Mouse (Mus musculus) forebrain, embryonic 12.5 days (tissue): ENCODE measurements around the gene Gm17374. TPM values are rescaled to one million over a fixed set of nuclear protein-coding genes. Genes with fewer than 3 reads are reported as not detected.
"Not testable (repeated sequence)": the region's sequence is repeated elsewhere in the genome, so short reads cannot be mapped to it uniquely, and the experiment has no call there.

Source experiments
- ATAC-seq: fragments of 200-750 bp; cut with Nextera tagmentation; 2 replicates; pipeline ENCODE4 v1.8.0; 2017; ENCODE audit warnings: moderate TSS enrichment; ENCODE audit not compliant: low FRiP score
- H3K27ac ChIP-seq: fragments of 300-500 bp; sonication (generic); 2 replicates; pipeline ENCODE4 v1.5.1; 2016; ENCODE audit warnings: mild to moderate bottlenecking
- H3K27me3 ChIP-seq: fragments of 300-500 bp; sonication (generic); 2 replicates; pipeline ENCODE4 v1.6.1; 2016; ENCODE audit warnings: mild to moderate bottlenecking
- H3K36me3 ChIP-seq: fragments of 300-500 bp; sonication (generic); replicated peaks from 2 replicates; pipeline ENCODE4 v1.6.1; 2016; ENCODE audit warnings: mild to moderate bottlenecking
- H3K4me1 ChIP-seq: fragments of 300-500 bp; sonication (generic); 2 replicates; pipeline ENCODE4 v1.6.1; 2016
- H3K4me2 ChIP-seq: fragments of 300-500 bp; sonication (generic); 2 replicates; pipeline ENCODE4 v1.6.1; 2016; ENCODE audit warnings: mild to moderate bottlenecking, moderate library complexity
- H3K4me3 ChIP-seq: fragments of 300-500 bp; sonication (generic); replicated peaks from 2 replicates; pipeline ENCODE4 v1.5.1; 2016; ENCODE audit warnings: mild to moderate bottlenecking
- H3K9ac ChIP-seq: fragments of 300-500 bp; sonication (generic); 2 replicates; pipeline ENCODE4 v1.6.1; 2016; ENCODE audit warnings: mild to moderate bottlenecking
- H3K9me3 ChIP-seq: fragments of 300-500 bp; sonication (generic); 2 replicates; pipeline ENCODE4 v1.6.1; 2016
- WGBS: fragments of 180-500 bp; shearing (Covaris S2); methylation state at CpG from one replicate; pipeline ENCODE4 v1.1.7; 2016; 5-methylcytosine and 5-hydroxymethylcytosine counted together
- polyA plus RNA-seq: library from polyadenylated mRNA; unstranded; fragments of >200 nt; fragmentation: Nextera tagmentation; extraction: Ambion mirVana; gene quantifications from 2 replicates; pipeline ENCODE4 v1.2.1, GENCODE M21; 2016

Gene Gm17374
- not detected in 2 replicates for polyA plus RNA-seq

DNA sequence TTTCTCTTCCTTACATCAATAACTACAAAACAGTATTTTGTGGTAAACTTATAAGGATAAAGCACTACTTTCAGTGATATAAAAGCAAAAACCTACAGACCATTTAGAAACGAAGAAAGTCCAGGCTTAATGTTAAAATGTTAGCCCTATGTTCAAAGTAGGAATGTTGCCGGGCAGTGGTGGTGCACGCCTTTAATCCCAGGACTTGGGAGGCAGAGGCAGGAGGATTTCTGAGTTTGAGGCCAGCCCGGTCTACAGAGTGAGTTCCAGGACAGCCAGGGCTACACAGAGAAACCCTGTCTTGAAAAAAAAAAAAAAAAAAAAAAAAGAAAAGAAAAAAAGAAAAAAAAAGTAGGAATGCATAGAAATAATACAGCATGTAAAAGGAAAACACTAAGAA, at the start of gene Gm17374:
Gene Gm17374 (plus strand): TSS at position 301 of the 400 bp plus-strand sequence.
- 91% methylated on average over 4 of the region's 4 CpGs for WGBS

DNA sequence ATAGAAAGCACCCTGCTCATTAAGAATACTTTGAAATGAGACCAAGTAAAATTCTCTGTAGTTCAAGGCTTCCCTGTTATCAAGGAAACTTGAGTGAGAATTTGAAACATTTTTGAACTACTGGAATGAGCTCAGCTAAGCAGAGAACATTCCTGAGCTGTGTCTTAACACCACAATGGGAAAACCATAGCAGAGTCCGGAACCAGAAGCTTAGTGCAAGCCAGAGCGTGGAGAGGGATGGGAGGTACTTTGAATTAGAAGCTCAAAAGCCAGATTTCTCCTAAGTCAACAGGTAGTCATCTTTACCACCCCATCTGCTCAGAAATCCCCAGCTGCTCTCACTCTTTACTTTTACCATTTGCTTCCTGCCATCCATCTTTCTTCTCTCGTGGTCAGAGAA, 46.9 kb upstream of the Gm17374 start:
- 83% methylated on average over 3 of the region's 3 CpGs for WGBS
- H3K27me3 ChIP-seq, result no peaks in the 10 kb centered on the region
- H3K9ac ChIP-seq, result no peak overlapping the region
- H3K27ac ChIP-seq, result no peak overlapping the region
- H3K4me1 ChIP-seq, result no peaks in the 10 kb centered on the region
- ATAC-seq, result no peak
- H3K4me2 ChIP-seq, result no peak overlapping the region
- no peaks in the 10 kb centered on the region for H3K9me3 ChIP-seq
- H3K36me3 ChIP-seq, result no peaks in the 10 kb centered on the region
- H3K4me3 ChIP-seq, result no peak overlapping the region

More for the DNA sequence above, at the start of gene Gm17374:
- H3K9ac ChIP-seq, H3K4me1 ChIP-seq, ATAC-seq, H3K27ac ChIP-seq, H3K9me3 ChIP-seq, H3K27me3 ChIP-seq, H3K4me2 ChIP-seq, H3K4me3 ChIP-seq: not testable (repeated sequence)
- peaks cover 46% of the 10 kb centered on the region for H3K36me3 ChIP-seq

DNA sequence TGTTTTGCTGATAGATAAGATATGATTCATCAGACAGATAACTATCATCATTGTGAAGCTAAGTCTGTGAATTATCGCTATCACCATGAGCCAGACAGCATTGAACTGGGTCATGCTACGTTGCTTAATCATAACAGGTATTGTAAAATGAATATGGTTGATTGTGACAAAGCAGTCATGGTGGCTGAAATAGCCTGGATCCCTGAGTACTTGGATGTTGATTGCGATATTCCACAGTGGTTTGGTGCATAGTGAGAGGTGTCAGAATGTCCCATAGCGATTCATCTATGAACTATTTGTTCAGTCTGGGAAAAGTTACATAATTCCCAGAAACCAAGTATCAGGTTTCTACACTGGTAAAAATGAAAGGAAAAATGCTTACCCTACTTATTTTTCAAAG, 44.2 kb upstream of the Gm17374 start:
- no peaks in the 10 kb centered on the region for H3K9me3 ChIP-seq
- H3K4me3 ChIP-seq, result no peak overlapping the region
- no peak for ATAC-seq
- no peaks in the 10 kb centered on the region for H3K27me3 ChIP-seq
- no peaks in the 10 kb centered on the region for H3K4me1 ChIP-seq
- H3K4me2 ChIP-seq, result no peak overlapping the region
- WGBS, result 91% methylated on average over 4 of the region's 4 CpGs
- H3K27ac ChIP-seq, result no peak overlapping the region
- no peak overlapping the region for H3K9ac ChIP-seq
- H3K36me3 ChIP-seq, result no peaks in the 10 kb centered on the region

DNA sequence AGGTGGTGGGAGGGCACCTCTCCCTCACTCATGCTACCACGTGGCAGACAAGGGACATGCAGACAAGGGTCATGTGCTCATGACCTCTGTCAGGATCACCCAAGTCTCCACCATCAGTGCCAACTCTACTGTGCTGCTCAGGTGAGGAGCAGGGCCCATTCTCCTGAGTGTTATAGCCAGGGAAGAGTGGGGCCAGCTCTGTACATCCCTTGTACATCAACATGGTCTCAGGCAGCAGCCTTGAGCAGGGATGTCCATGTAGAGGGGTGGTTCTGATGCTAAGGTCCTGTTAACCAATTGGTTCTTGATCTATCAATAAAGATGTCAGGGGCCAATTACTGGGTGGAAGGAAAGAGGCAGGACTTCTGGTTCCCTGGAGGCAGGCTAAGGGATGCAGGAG, 42.9 kb upstream of the Gm17374 start:
- Histone ChIP-seq H3K36me3 (no peaks in the 10 kb centered on the region), H3K4me2 (no peak overlapping the region), H3K4me3 (no peak overlapping the region), H3K4me1 (no peaks in the 10 kb centered on the region), H3K9me3 (no peaks in the 10 kb centered on the region), H3K27me3 (no peaks in the 10 kb centered on the region), H3K27ac (no peak overlapping the region), H3K9ac (no peak overlapping the region)
- ATAC-seq, result no peak
- 35% methylated on average over 1 of the region's 1 CpGs for WGBS

DNA sequence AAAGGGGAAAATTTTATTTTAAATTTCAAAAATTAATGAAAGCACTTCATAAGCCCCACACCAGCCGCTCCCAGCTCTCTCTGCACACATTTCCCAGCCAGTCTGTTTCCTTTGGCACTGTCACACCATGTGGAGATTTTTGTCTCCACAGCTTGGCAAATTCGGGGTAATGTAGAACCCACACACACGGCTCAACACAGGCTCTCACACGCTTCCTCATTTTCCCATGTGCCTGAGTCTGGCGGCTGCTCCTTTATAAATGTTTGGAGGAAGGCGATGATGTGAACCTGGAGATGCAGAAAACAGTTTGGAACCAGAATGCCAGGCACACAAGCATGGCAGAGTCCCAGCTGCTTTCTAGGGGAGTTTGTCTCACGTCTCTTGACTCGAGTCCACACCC, 38.0 kb upstream of the Gm17374 start:
- H3K4me2 ChIP-seq, result no peak overlapping the region
- no peak overlapping the region for H3K4me3 ChIP-seq
- 0 out of 2 replicates have a peak, but pooled peaks cover 2% of the 10 kb centered on the region for H3K36me3 ChIP-seq
- H3K9ac ChIP-seq, result no peak overlapping the region
- ATAC-seq, result no peak
- H3K4me1 ChIP-seq, result no peaks in the 10 kb centered on the region
- no peaks in the 10 kb centered on the region for H3K9me3 ChIP-seq
- H3K27me3 ChIP-seq, result no peaks in the 10 kb centered on the region
- H3K27ac ChIP-seq, result no peak overlapping the region
- 91% methylated on average over 8 of the region's 8 CpGs for WGBS

DNA sequence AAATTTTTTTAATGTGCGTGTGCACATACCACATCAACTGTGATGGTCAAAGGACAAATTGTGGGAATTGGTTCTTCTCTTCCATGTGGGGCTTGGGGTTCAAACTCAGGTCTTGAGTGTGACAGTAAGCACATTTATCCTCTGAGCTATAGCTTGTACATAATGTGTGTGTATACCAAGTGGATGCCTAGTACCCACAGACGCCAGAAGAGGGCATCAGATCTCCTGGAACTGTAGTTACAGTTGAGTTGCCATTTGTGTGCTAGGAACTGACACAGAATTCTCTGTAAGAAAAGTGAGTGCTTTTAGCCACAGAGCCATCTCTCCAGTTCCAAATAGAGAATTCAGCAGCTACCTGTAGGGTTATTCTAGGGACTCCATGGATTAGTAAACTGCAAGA, 26.3 kb upstream of the Gm17374 start:
- Histone ChIP-seq H3K27ac (no peak overlapping the region), H3K4me2 (no peak overlapping the region), H3K4me1 (no peaks in the 10 kb centered on the region), H3K9me3 (no peaks in the 10 kb centered on the region), H3K9ac (no peak overlapping the region), H3K27me3 (no peaks in the 10 kb centered on the region), H3K36me3 (peaks cover 69% of the 10 kb centered on the region), H3K4me3 (no peak overlapping the region)
- WGBS, result 86% methylated on average over 2 of the region's 2 CpGs
- ATAC-seq, result no peak

DNA sequence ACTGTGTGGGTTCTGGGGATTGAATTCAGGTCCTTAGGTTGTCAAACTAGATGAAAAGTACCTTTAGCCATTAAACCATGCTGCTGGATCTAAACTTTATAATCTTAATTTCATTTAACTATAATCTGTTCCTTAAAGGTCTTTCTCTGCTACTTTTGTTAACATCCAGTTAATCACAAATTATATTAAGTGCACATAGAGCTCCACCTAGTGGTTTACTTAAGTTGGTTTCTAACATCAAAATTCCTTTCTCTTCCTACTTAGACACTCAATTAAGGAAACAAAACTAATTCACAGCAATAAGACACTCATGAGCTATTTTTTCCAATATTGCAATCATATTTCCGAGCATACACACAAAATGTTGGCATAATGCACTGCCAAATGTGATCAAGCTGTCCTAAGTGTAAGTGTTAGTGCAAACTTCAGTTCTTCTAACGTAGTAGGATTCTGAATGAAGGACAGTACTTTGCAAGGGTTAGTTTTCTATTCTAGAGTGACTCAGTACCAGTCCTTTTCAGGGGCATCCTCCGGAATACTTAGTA, 7.4 kb downstream of the Gm17374 start:
- Histone ChIP-seq H3K27ac (no peak overlapping the region), H3K4me1 (no peaks in the 10 kb centered on the region), H3K27me3 (no peaks in the 10 kb centered on the region), H3K36me3 (peaks cover 44% of the 10 kb centered on the region), H3K9me3 (no peaks in the 10 kb centered on the region), H3K4me2 (no peak overlapping the region), H3K9ac (no peak overlapping the region), H3K4me3 (no peak overlapping the region)
- WGBS, result 85% methylated on average over 3 of the region's 3 CpGs
- no peak for ATAC-seq

DNA sequence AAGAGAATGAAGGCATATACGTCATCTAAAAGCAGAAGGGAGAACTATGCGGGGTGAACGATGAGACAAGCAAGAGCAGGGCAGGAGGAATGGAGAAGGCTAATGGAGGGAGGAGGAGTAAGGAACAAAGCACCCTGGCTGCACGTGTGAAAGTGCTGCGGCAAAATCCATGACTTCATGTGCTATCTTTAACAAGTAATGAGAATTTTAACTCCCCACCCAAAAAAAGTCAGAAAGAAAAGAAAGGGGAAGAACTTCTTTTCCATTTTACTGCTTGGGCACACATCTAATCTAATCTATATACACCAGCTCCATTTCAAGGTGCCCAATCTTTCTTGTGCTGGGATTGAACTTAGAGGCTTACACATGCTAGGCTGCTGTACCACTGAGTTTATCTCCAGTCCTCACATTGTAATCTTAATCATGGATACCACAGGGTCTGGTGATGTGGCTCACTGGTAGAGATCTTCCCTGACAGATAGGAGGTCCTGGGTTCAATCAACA, 11.6 kb downstream of the Gm17374 start:
- ATAC-seq, result no peak
- Histone ChIP-seq H3K4me2 (no peak overlapping the region), H3K4me3 (no peak overlapping the region), H3K9ac (no peak overlapping the region), H3K27me3 (no peaks in the 10 kb centered on the region), H3K4me1 (no peaks in the 10 kb centered on the region), H3K27ac (no peak overlapping the region), H3K9me3 (no peaks in the 10 kb centered on the region), H3K36me3 (peaks cover 38% of the 10 kb centered on the region)
- WGBS, result 96% methylated on average over 5 of the region's 5 CpGs

DNA sequence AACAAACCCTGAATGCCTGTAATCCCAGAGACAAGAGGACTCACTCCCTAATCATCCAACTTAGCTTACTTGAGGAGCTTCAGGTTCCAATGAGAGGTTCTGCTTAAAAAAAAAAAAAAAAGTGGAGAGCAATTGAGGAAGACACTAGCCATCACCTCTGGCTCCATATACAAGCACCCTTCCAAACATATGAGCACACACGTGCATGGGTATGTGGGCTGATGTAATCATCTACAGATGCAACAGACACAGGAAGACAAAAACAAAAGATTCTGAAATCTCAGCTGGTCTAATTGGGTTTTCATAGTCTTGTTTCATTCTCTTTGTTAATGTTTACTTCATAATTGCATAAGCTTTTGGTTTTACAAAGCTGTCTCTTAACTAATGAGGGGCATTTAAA, 17.2 kb downstream of the Gm17374 start:
- no peak overlapping the region for H3K27ac ChIP-seq
- H3K27me3 ChIP-seq, result no peaks in the 10 kb centered on the region
- no peak for ATAC-seq
- H3K4me1 ChIP-seq, result peaks cover 17% of the 10 kb centered on the region
- WGBS, result 89% methylated on average over 1 of the region's 1 CpGs
- no peak overlapping the region for H3K4me3 ChIP-seq
- H3K9ac ChIP-seq, result no peak overlapping the region
- peaks cover 19% of the 10 kb centered on the region for H3K36me3 ChIP-seq
- H3K4me2 ChIP-seq, result no peak overlapping the region; the same call in 1 of the 2 replicates
- H3K9me3 ChIP-seq, result no peaks in the 10 kb centered on the region

DNA sequence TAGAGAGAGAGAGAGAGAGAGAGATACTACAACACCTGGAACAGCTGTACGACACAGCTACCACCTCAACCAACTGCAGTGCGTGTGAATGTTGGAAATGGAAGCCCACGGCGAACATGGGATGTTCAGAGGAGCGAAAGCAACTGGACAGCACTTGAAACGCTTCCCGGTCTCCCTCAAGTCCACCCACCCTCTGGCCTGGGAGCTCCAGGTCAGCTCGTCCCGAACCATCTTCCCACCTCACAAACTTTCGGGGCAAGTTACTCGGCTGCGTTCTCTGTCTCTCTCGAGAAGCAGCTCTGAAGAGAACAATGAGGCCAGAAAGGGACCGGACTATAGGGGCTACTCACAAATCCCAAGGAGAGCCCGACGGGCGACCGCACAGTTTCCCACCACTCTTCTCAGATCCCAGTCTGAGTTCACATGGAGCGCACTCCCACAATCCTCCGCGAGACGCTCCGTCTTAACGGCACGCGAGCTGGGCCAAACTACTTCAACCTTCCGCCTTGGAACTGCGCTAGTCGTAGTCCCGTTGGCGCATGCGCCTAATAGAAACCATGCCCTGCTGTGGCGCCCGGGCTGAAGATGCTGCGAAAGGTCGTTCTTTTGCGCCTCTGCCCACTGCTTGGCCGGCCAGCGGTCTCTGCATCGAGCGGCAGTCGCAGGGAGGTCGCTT, 18.4 kb downstream of the Gm17374 start, which contains the start of the genes Esf1 and Ndufaf5:
Gene Esf1 (minus strand): TSS at position 438 of the 676 bp plus-strand sequence.
Gene Ndufaf5 (plus strand): TSS at position 523 of the 676 bp plus-strand sequence.
- H3K36me3 ChIP-seq, result peaks cover 13% of the 10 kb centered on the region; the same call in 1 of the 2 replicates
- peak; percentile 98 for ATAC-seq
- H3K4me3 ChIP-seq, result peak within 1 kb of the TSS; percentile 79
- H3K4me2 ChIP-seq, result peak within 1 kb of the TSS; percentile 55
- H3K9me3 ChIP-seq, result no peaks in the 10 kb centered on the region
- H3K27me3 ChIP-seq, result no peaks in the 10 kb centered on the region
- peak within 1 kb of the TSS; percentile 77 for H3K27ac ChIP-seq
- under 1% methylated on average over 43 of the region's 43 CpGs for WGBS
- peak within 1 kb of the TSS; percentile 77 for H3K9ac ChIP-seq
- peaks cover 17% of the 10 kb centered on the region for H3K4me1 ChIP-seq

DNA sequence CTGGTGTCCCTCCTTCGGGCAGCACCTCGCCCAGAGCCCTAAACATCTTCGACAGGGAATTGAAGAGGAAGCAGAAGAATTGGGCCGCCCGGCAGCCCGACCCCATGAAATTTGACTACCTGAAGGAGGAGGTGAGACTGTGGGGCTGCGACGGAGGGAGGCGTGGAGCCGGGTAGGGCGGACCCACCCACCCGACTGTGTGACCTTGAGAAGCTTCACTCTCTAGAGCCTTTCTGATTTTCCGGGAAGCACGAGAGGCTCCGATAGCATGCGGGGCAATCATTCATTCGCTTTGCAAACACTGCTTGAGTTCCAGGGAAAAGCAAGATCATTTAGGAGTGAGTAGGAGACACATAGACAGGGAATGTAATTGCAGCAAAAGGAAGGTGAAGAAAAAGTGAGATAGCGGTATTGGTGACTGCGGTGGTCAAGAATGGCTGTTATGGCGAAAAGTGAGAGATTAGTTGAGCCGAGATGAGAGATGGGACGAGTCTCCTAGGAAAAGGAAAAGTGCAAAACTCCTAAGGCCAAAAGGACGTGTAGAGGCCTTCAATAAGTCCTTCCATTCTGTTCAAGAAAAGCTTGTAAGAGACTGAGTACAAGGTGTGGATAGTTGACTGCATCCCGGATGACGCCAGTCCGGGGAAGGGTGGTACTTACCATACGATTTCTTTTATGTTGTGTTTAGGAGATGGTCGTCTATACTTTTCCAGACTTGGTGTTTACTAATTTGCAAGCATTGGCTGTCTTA, 19.1 kb downstream of the Gm17374 start:
- 8% methylated on average over 28 of the region's 28 CpGs for WGBS
- peak overlapping the region; percentile 77 for H3K27ac ChIP-seq
- no peaks in the 10 kb centered on the region for H3K27me3 ChIP-seq
- peak overlapping the region; percentile 55 for H3K4me2 ChIP-seq
- peaks cover 17% of the 10 kb centered on the region for H3K4me1 ChIP-seq
- peak overlapping the region; percentile 79 for H3K4me3 ChIP-seq
- H3K9ac ChIP-seq, result peak overlapping the region; percentile 77
- peak; percentile 74 for ATAC-seq
- H3K36me3 ChIP-seq, result peaks cover 11% of the 10 kb centered on the region; the same call in 1 of the 2 replicates
- no peaks in the 10 kb centered on the region for H3K9me3 ChIP-seq

DNA sequence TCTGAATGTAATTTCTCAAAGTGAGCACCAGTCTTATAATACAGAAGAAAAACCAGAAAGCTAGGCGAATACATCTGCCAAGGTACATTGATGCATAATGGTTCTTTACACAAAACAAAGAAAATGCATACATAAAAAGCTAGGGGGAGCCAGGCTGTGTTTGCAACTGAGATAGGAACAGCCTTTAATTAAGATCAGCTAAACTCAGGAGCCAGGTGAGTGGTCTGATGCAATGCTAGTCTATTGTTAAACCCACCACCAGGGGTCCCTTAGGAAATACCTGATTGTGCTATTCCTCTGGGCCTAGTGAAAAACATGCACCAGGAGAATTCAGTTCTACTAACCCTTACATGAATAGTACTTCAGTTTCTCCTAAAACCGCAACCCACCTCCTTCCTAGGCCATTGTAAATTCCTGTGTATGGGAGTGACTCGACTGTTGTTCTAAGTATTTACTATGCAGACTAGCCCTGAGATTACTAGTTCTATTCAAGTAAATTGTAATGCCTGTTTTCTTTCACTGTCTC, 33.9 kb downstream of the Gm17374 start:
- WGBS, result 88% methylated on average over 3 of the region's 3 CpGs
- H3K4me1 ChIP-seq, H3K27ac ChIP-seq, ATAC-seq, H3K9ac ChIP-seq, H3K4me3 ChIP-seq, H3K4me2 ChIP-seq, H3K27me3 ChIP-seq, H3K9me3 ChIP-seq: not testable (repeated sequence)
- peaks cover 23% of the 10 kb centered on the region for H3K36me3 ChIP-seq
